Mouse (Mus musculus) lung, embryonic 16.5 days (tissue): ENCODE results near the gene S100a13. TPM values are rescaled to one million over a fixed set of nuclear protein-coding genes. Genes with fewer than 3 reads are reported as not detected.

Experiments
- ATAC-seq: fragments of 200-750 bp; cut with Nextera tagmentation; 2 replicates; pipeline ENCODE4 v1.8.0; 2017; ENCODE audit warnings: low read depth, mild to moderate bottlenecking, moderate library complexity
- H3K27ac ChIP-seq: fragments of 300-500 bp; sonication (generic); 2 replicates; pipeline ENCODE4 v1.5.1; 2014; ENCODE audit warnings: mild to moderate bottlenecking, control low read depth, low read length
- H3K27me3 ChIP-seq: fragments of 300-500 bp; sonication (generic); 2 replicates; pipeline ENCODE4 v1.6.1; 2014; ENCODE audit warnings: low read depth, low read length, mixed read lengths; ENCODE audit not compliant: control insufficient read depth, insufficient read depth
- H3K36me3 ChIP-seq: fragments of 300-500 bp; sonication (generic); 2 replicates; pipeline ENCODE4 v1.6.1; 2014; ENCODE audit warnings: low read length; ENCODE audit not compliant: control insufficient read depth, insufficient read depth
- H3K4me1 ChIP-seq: fragments of 300-500 bp; sonication (generic); replicated peaks from 2 replicates; pipeline ENCODE4 v1.6.1; 2014; ENCODE audit warnings: low read length, mixed read lengths; ENCODE audit not compliant: control insufficient read depth, insufficient read depth
- H3K4me2 ChIP-seq: fragments of 300-500 bp; sonication (generic); 2 replicates; pipeline ENCODE4 v1.6.1; 2014; ENCODE audit warnings: low read depth, low read length, control low read depth
- H3K4me3 ChIP-seq: fragments of 300-500 bp; sonication (generic); 2 replicates; pipeline ENCODE4 v1.5.1; 2014; ENCODE audit warnings: mild to moderate bottlenecking, low read length, control low read depth
- H3K9ac ChIP-seq: fragments of 300-500 bp; sonication (generic); 2 replicates; pipeline ENCODE4 v1.6.1; 2014; ENCODE audit warnings: low read length, control low read depth
- H3K9me3 ChIP-seq: fragments of 300-500 bp; sonication (generic); 2 replicates; pipeline ENCODE4 v1.6.1; 2016; ENCODE audit warnings: low read length; ENCODE audit not compliant: control insufficient read depth
- WGBS: fragments of 180-500 bp; shearing (Covaris S2); extraction: QIAGEN DNeasy Blood & Tissue Kit; methylation state at CpG from one replicate; pipeline ENCODE4 v1.1.7; 2014; 5-methylcytosine and 5-hydroxymethylcytosine counted together
- polyA plus RNA-seq: library from polyadenylated mRNA; unstranded; fragments of >200 nt; fragmentation: Nextera tagmentation; extraction: Ambion mirVana; gene quantifications from 2 replicates; pipeline ENCODE4 v1.2.1, GENCODE M21; 2015

S100a13 gene
- polyA plus RNA-seq, 1 experiment from 2014 or later, result 59.1 TPM

GRCm38 (mm10) chr3:90537905-90538296 lies 23.7 kb downstream of the S100a13 start:
- peak overlapping the region; percentile 43 for H3K4me3 ChIP-seq
- peak overlapping the region; percentile 43 for H3K4me2 ChIP-seq
- H3K9me3 ChIP-seq, result no peaks in the 10 kb centered on the region
- WGBS, result 57% methylated on average over 5 of the region's 5 CpGs
- H3K27me3 ChIP-seq, result no peaks in the 10 kb centered on the region
- H3K27ac ChIP-seq, result peak overlapping the region; percentile 82
- H3K9ac ChIP-seq, result peak overlapping the region; percentile 53
- H3K36me3 ChIP-seq, result no peaks in the 10 kb centered on the region
- H3K4me1 ChIP-seq, result no peaks in the 10 kb centered on the region; the same call in 1 of the 2 replicates
- no peak for ATAC-seq

GRCm38 (mm10) chr3:90540904-90541303 lies 26.7 kb downstream of the S100a13 start:
- H3K27ac ChIP-seq, result peak overlapping the region; percentile 58
- H3K36me3 ChIP-seq, result no peaks in the 10 kb centered on the region
- H3K27me3 ChIP-seq, result no peaks in the 10 kb centered on the region
- H3K9ac ChIP-seq, result peak overlapping the region; percentile 63
- 35% methylated on average over 4 of the region's 4 CpGs for WGBS
- H3K4me1 ChIP-seq, result no peaks in the 10 kb centered on the region; the same call in 1 of the 2 replicates
- H3K4me2 ChIP-seq, result peak overlapping the region; percentile 26
- H3K4me3 ChIP-seq, result peak overlapping the region; percentile 35
- no peaks in the 10 kb centered on the region for H3K9me3 ChIP-seq
- peak; percentile 68 for ATAC-seq

DNA sequence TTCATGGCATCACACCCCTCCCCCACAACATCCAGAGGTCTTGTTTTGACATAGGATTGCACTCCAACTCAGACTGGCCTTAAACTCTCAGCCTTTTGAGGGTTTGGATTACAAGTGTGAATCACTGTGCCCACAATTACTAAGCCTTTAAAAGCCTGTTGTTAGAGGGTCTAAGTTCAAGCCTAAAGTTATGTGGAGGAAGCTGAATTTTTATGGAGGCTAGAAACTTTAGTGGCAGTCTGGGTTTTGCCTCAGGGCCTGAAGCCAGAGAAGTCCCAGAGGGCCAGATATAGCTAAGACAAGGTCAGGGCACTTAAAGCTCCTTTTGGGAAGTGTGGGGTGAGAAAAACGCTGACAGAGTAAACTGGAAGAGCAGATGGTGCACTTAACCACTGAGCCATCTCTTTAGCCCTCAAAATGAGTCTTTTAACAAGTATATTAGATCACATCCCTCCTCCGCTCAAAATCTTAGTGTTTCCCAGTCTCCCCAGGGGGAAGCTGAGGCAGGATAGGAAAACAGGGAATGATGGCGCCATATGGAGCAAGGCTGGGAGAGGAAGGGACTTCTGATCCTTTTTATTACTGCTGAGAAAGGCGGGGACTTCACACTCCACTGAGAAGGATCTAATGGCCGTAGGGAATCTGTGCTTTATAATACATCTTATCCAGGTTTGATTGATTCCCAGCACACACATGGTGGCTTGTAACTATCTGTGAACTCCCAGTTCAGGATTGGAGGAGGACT lies 35.6 kb downstream of the S100a13 start:
- Histone ChIP-seq H3K9ac (no peak overlapping the region), H3K27ac (no peak overlapping the region), H3K27me3 (no peaks in the 10 kb centered on the region), H3K4me3 (no peak overlapping the region), H3K4me2 (no peak overlapping the region), H3K4me1 (no peaks in the 10 kb centered on the region), H3K36me3 (no peaks in the 10 kb centered on the region), H3K9me3 (no peaks in the 10 kb centered on the region)
- ATAC-seq, result no peak
- 58% methylated on average over 5 of the region's 5 CpGs for WGBS

- no peak for ATAC-seq
- Histone ChIP-seq H3K27me3 (no peaks in the 10 kb centered on the region), H3K9ac (no peak overlapping the region), H3K9me3 (no peaks in the 10 kb centered on the region), H3K4me1 (no peaks in the 10 kb centered on the region), H3K36me3 (no peaks in the 10 kb centered on the region), H3K4me3 (no peak overlapping the region), H3K4me2 (no peak overlapping the region), H3K27ac (no peak overlapping the region)
- 76% methylated on average over 2 of the region's 2 CpGs for WGBS
Measured at GRCm38 (mm10) chr3:90550421-90550790, 36.2 kb downstream of the S100a13 start.

- WGBS, result 80% methylated on average over 2 of the region's 2 CpGs
- Histone ChIP-seq H3K4me3 (no peak overlapping the region), H3K9ac (no peak overlapping the region), H3K4me1 (no peaks in the 10 kb centered on the region), H3K36me3 (no peaks in the 10 kb centered on the region), H3K9me3 (no peaks in the 10 kb centered on the region), H3K4me2 (no peak overlapping the region), H3K27ac (no peak overlapping the region), H3K27me3 (no peaks in the 10 kb centered on the region)
- ATAC-seq, result no peak
Measured at GRCm38 (mm10) chr3:90552231-90552630, 38.0 kb downstream of the S100a13 start.

DNA sequence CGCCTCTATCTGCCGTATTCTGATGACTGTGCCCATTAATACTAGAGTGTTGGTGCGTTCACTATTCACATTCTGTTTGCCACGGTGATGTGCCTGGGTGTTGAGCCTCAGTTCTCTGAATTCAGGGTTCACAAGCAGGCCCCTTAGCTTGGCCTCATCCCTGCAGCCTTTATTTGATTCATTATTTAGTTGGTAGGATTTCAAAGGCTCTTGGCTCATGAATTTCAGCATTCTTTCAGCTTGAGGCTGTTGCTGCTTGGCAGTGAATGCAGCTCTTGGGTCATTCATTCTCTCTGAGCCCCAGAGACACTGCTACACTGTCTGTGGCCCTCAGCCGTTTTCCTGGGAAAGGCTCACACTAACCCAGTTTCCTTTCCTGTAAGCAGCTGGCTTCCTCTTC lies 41.7 kb downstream of the S100a13 start:
- Histone ChIP-seq H3K27me3 (no peaks in the 10 kb centered on the region), H3K4me1 (no peaks in the 10 kb centered on the region), H3K9me3 (no peaks in the 10 kb centered on the region), H3K27ac (no peak overlapping the region), H3K9ac (no peak overlapping the region), H3K36me3 (no peaks in the 10 kb centered on the region), H3K4me3 (no peak overlapping the region), H3K4me2 (no peak overlapping the region)
- ATAC-seq, result no peak
- 55% methylated on average over 5 of the region's 5 CpGs for WGBS

DNA sequence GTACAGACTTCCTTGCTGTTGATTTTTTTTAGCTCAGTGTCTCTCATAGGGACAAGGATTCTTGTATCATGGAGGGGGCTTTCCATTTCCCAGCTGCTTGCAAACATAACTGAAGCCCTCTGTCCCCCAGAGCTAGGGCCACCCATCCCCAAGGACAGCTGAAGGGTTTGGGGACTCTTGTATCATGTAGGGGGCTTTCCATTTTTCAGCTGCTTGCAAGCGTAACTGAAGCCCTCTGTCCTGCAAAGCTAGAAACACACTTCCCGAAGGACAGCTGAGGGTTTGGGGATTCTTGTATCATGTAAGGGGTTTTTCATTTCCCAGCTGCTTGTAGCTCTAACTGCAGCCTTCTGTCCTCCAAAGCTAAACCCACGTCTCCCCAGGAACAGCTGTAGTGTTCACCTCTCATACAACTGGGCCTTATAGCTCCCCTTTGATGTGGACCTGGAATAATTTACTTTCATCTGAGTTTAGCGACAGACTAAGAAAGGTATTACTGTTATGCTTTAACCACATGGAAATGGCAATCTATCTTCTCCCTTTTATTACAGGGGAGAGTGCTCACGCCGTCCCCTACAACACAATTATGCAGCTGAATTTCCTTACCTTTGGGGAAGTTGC lies 45.9 kb downstream of the S100a13 start, which contains the start of gene S100a3:
TSS of gene S100a3 (plus strand) at position 571 of the 621 bp plus-strand sequence.
- Histone ChIP-seq H3K27ac (no peak within 1 kb of the TSS), H3K36me3 (no peaks in the 10 kb centered on the region), H3K4me3 (no peak within 1 kb of the TSS), H3K9ac (no peak within 1 kb of the TSS), H3K4me2 (no peak within 1 kb of the TSS), H3K27me3 (no peaks in the 10 kb centered on the region), H3K9me3 (no peaks in the 10 kb centered on the region), H3K4me1 (no peaks in the 10 kb centered on the region)
- no peak for ATAC-seq
- 82% methylated on average over 6 of the region's 6 CpGs for WGBS

Other genes with a start within 250 kb of the S100a13 start
- 3.6 and 3.7 TPM in 2 replicates for gene Dennd4b, start 249.2 kb upstream of the S100a13 start, polyA plus RNA-seq
- gene Gatad2b, start 221.3 kb upstream of the S100a13 start, polyA plus RNA-seq, result 11.3 and 11.4 TPM in 2 replicates
- 20.7 and 21.7 TPM in 2 replicates for gene Slc27a3, start 124.5 kb upstream of the S100a13 start, polyA plus RNA-seq
- gene Ints3, start 80.8 kb upstream of the S100a13 start, polyA plus RNA-seq, result 28.7 and 28.8 TPM in 2 replicates
- gene Npr1, start 48.6 kb upstream of the S100a13 start, polyA plus RNA-seq, result 24.3 and 25.0 TPM in 2 replicates
- gene Ilf2, start 38.3 kb upstream of the S100a13 start, polyA plus RNA-seq, result 171 and 189 TPM in 2 replicates
- gene Snapin, start 23.4 kb upstream of the S100a13 start, polyA plus RNA-seq, result 86.4 and 88.5 TPM in 2 replicates
- gene Chtop, start 4.9 kb upstream of the S100a13 start, polyA plus RNA-seq, result 118 and 125 TPM in 2 replicates
- 59.3 and 73.2 TPM in 2 replicates for gene S100a1, start within 50 bp of the S100a13 start, polyA plus RNA-seq
- 11.7 and 16.4 TPM in 2 replicates for gene S100a14, start 12.4 kb downstream of the S100a13 start, polyA plus RNA-seq
- 241 and 257 TPM in 2 replicates for gene S100a16, start 22.8 kb downstream of the S100a13 start, polyA plus RNA-seq
- 0.25 and 1.1 TPM in 2 replicates for gene S100a3, start 46.1 kb downstream of the S100a13 start, polyA plus RNA-seq
- not detected in 2 replicates for gene S100a2, start 75.8 kb downstream of the S100a13 start, polyA plus RNA-seq
- gene Gm42674, start 87.5 kb downstream of the S100a13 start, polyA plus RNA-seq, result not detected in 2 replicates
- gene S100a4, start 89.3 kb downstream of the S100a13 start, polyA plus RNA-seq, result 12.1 and 12.8 TPM in 2 replicates
- gene S100a5, start 94.1 kb downstream of the S100a13 start, polyA plus RNA-seq, result not detected in 2 replicates
- gene S100a6, start 98.4 kb downstream of the S100a13 start, polyA plus RNA-seq, result 184 and 203 TPM in 2 replicates
- gene S100a7a, start 139.6 kb downstream of the S100a13 start, polyA plus RNA-seq, result 0.11 and 0.21 TPM in 2 replicates
- gene S100a8, start 154.5 kb downstream of the S100a13 start, polyA plus RNA-seq, result 27.3 and 53.3 TPM in 2 replicates
- 13.1 and 32.2 TPM in 2 replicates for gene S100a9, start 181.3 kb downstream of the S100a13 start, polyA plus RNA-seq
- gene Pglyrp4, start 212.5 kb downstream of the S100a13 start, polyA plus RNA-seq, result not detected in 2 replicates